Mouse (Mus musculus): ENCODE data around the gene Lpp. TPM values are rescaled to one million over a fixed set of nuclear protein-coding genes. Genes with fewer than 3 reads are reported as not detected.

The Lpp gene
- polyA plus RNA-seq, 1 experiment from 2014 or later = 14.4 TPM

- no peaks in the 10 kb centered on the region for H3K36me3 ChIP-seq (ENCODE audit: control insufficient read depth, insufficient read depth, low read length)
- no peak for ATAC-seq (ENCODE audit: low FRiP score)
- no peak overlapping the region for H3K4me2 ChIP-seq
- peak; percentile 33 for DNase-seq (ENCODE audit: low spot score, missing footprints)
- WGBS = 80% methylated on average over 2 of the region's 2 CpGs
- H3K27me3 ChIP-seq (ENCODE audit: control insufficient read depth, insufficient read depth, low read length) = no peaks in the 10 kb centered on the region
- H3K9ac ChIP-seq (ENCODE audit: low read length) = no peak overlapping the region
- no peak overlapping the region for H3K27ac ChIP-seq (ENCODE audit: low read depth, low read length)
- no peaks in the 10 kb centered on the region for H3K4me1 ChIP-seq (ENCODE audit: control insufficient read depth, insufficient read depth, low read length)
- no peak overlapping the region for H3K4me3 ChIP-seq (ENCODE audit: low read depth, low read length)
- H3K9me3 ChIP-seq (ENCODE audit: control insufficient read depth, low read length) = no peaks in the 10 kb centered on the region
Measured at GRCm38 (mm10) chr16:24577798-24578197, 184.5 kb downstream of the Lpp start.

GRCm38 (mm10) chr16:24582847-24583246, 189.5 kb downstream of the Lpp start:
- 87% methylated on average over 2 of the region's 2 CpGs for WGBS
- DNase-seq (ENCODE audit: low spot score, missing footprints) (peak; percentile 74), ATAC-seq (ENCODE audit: low FRiP score) (no peak)
- Histone ChIP-seq H3K36me3 (ENCODE audit: control insufficient read depth, insufficient read depth, low read length) (no peaks in the 10 kb centered on the region), H3K4me1 (ENCODE audit: control insufficient read depth, insufficient read depth, low read length) (no peaks in the 10 kb centered on the region), H3K27me3 (ENCODE audit: control insufficient read depth, insufficient read depth, low read length) (no peaks in the 10 kb centered on the region), H3K27ac (ENCODE audit: low read depth, low read length) (no peak overlapping the region), H3K9me3 (ENCODE audit: control insufficient read depth, low read length) (no peaks in the 10 kb centered on the region), H3K4me2 (no peak overlapping the region), H3K9ac (ENCODE audit: low read length) (no peak overlapping the region), H3K4me3 (ENCODE audit: low read depth, low read length) (no peak overlapping the region)

GRCm38 (mm10) chr16:24593535-24593934, 200.2 kb downstream of the Lpp start:
- H3K36me3 ChIP-seq (ENCODE audit: control insufficient read depth, insufficient read depth, low read length) = no peaks in the 10 kb centered on the region
- H3K27me3 ChIP-seq (ENCODE audit: control insufficient read depth, insufficient read depth, low read length) = no peaks in the 10 kb centered on the region
- H3K4me1 ChIP-seq (ENCODE audit: control insufficient read depth, insufficient read depth, low read length) = no peaks in the 10 kb centered on the region
- H3K9me3 ChIP-seq (ENCODE audit: control insufficient read depth, low read length) = no peaks in the 10 kb centered on the region
- ATAC-seq (ENCODE audit: low FRiP score) (no peak), DNase-seq (ENCODE audit: low spot score, missing footprints) (no peak)
- H3K4me3 ChIP-seq (ENCODE audit: low read depth, low read length) = no peak overlapping the region
- H3K9ac ChIP-seq (ENCODE audit: low read length) = no peak overlapping the region
- WGBS = 89% methylated on average over 4 of the region's 4 CpGs
- H3K27ac ChIP-seq (ENCODE audit: low read depth, low read length) = no peak overlapping the region
- H3K4me2 ChIP-seq = no peak overlapping the region

- ATAC-seq (ENCODE audit: low FRiP score) (no peak), DNase-seq (ENCODE audit: low spot score, missing footprints) (no peak)
- H3K9me3 ChIP-seq (ENCODE audit: control insufficient read depth, low read length) = no peaks in the 10 kb centered on the region
- H3K36me3 ChIP-seq (ENCODE audit: control insufficient read depth, insufficient read depth, low read length) = no peaks in the 10 kb centered on the region
- WGBS = 83% methylated on average over 5 of the region's 5 CpGs
- no peak overlapping the region for H3K4me2 ChIP-seq
- H3K9ac ChIP-seq (ENCODE audit: low read length) = no peak overlapping the region
- no peaks in the 10 kb centered on the region for H3K27me3 ChIP-seq (ENCODE audit: control insufficient read depth, insufficient read depth, low read length)
- no peak overlapping the region for H3K27ac ChIP-seq (ENCODE audit: low read depth, low read length)
- H3K4me1 ChIP-seq (ENCODE audit: control insufficient read depth, insufficient read depth, low read length) = no peaks in the 10 kb centered on the region
- no peak overlapping the region for H3K4me3 ChIP-seq (ENCODE audit: low read depth, low read length)
Measured at GRCm38 (mm10) chr16:24594508-24594907, 201.2 kb downstream of the Lpp start.

- H3K4me1 ChIP-seq (ENCODE audit: control insufficient read depth, insufficient read depth, low read length) = no peaks in the 10 kb centered on the region
- DNase-seq (ENCODE audit: low spot score, missing footprints) (no peak), ATAC-seq (ENCODE audit: low FRiP score) (no peak)
- no peaks in the 10 kb centered on the region for H3K9me3 ChIP-seq (ENCODE audit: control insufficient read depth, low read length)
- no peak overlapping the region for H3K27ac ChIP-seq (ENCODE audit: low read depth, low read length)
- no peak overlapping the region for H3K9ac ChIP-seq (ENCODE audit: low read length)
- no peak overlapping the region for H3K4me3 ChIP-seq (ENCODE audit: low read depth, low read length)
- no peak overlapping the region for H3K4me2 ChIP-seq
- H3K36me3 ChIP-seq (ENCODE audit: control insufficient read depth, insufficient read depth, low read length) = no peaks in the 10 kb centered on the region
- H3K27me3 ChIP-seq (ENCODE audit: control insufficient read depth, insufficient read depth, low read length) = no peaks in the 10 kb centered on the region
Measured at GRCm38 (mm10) chr16:24595493-24595892, 202.2 kb downstream of the Lpp start.

- Histone ChIP-seq H3K27ac (ENCODE audit: low read depth, low read length) (no peak overlapping the region), H3K36me3 (ENCODE audit: control insufficient read depth, insufficient read depth, low read length) (no peaks in the 10 kb centered on the region), H3K4me1 (ENCODE audit: control insufficient read depth, insufficient read depth, low read length) (no peaks in the 10 kb centered on the region), H3K9ac (ENCODE audit: low read length) (no peak overlapping the region), H3K4me2 (no peak overlapping the region), H3K4me3 (ENCODE audit: low read depth, low read length) (no peak overlapping the region), H3K9me3 (ENCODE audit: control insufficient read depth, low read length) (no peaks in the 10 kb centered on the region), H3K27me3 (ENCODE audit: control insufficient read depth, insufficient read depth, low read length) (no peaks in the 10 kb centered on the region)
- 86% methylated on average over 7 of the region's 7 CpGs for WGBS
- no peak for ATAC-seq (ENCODE audit: low FRiP score)
- no peak for DNase-seq (ENCODE audit: low spot score, missing footprints)
Measured at GRCm38 (mm10) chr16:24598567-24598966, 205.3 kb downstream of the Lpp start.

GRCm38 (mm10) chr16:24599766-24600165, 206.5 kb downstream of the Lpp start:
- 85% methylated on average over 7 of the region's 7 CpGs for WGBS
- Histone ChIP-seq H3K27me3 (ENCODE audit: control insufficient read depth, insufficient read depth, low read length) (no peaks in the 10 kb centered on the region), H3K4me2 (no peak overlapping the region), H3K9me3 (ENCODE audit: control insufficient read depth, low read length) (no peaks in the 10 kb centered on the region), H3K36me3 (ENCODE audit: control insufficient read depth, insufficient read depth, low read length) (no peaks in the 10 kb centered on the region), H3K4me3 (ENCODE audit: low read depth, low read length) (no peak overlapping the region), H3K9ac (ENCODE audit: low read length) (no peak overlapping the region), H3K4me1 (ENCODE audit: control insufficient read depth, insufficient read depth, low read length) (no peaks in the 10 kb centered on the region), H3K27ac (ENCODE audit: low read depth, low read length) (no peak overlapping the region)
- ATAC-seq (ENCODE audit: low FRiP score) (no peak), DNase-seq (ENCODE audit: low spot score, missing footprints) (no peak)

GRCm38 (mm10) chr16:24600260-24600948, 207.1 kb downstream of the Lpp start:
- no peaks in the 10 kb centered on the region for H3K36me3 ChIP-seq (ENCODE audit: control insufficient read depth, insufficient read depth, low read length)
- H3K9me3 ChIP-seq (ENCODE audit: control insufficient read depth, low read length) = no peaks in the 10 kb centered on the region
- H3K4me3 ChIP-seq (ENCODE audit: low read depth, low read length) = no peak overlapping the region
- DNase-seq (ENCODE audit: low spot score, missing footprints) (no peak), ATAC-seq (ENCODE audit: low FRiP score) (no peak)
- no peaks in the 10 kb centered on the region for H3K4me1 ChIP-seq (ENCODE audit: control insufficient read depth, insufficient read depth, low read length)
- H3K4me2 ChIP-seq = no peak overlapping the region
- no peak overlapping the region for H3K27ac ChIP-seq (ENCODE audit: low read depth, low read length)
- no peaks in the 10 kb centered on the region for H3K27me3 ChIP-seq (ENCODE audit: control insufficient read depth, insufficient read depth, low read length)
- H3K9ac ChIP-seq (ENCODE audit: low read length) = no peak overlapping the region
- WGBS = 92% methylated on average over 14 of the region's 14 CpGs

GRCm38 (mm10) chr16:24603342-24603741, 210.0 kb downstream of the Lpp start:
- Histone ChIP-seq H3K4me2 (no peak overlapping the region), H3K36me3 (ENCODE audit: control insufficient read depth, insufficient read depth, low read length) (no peaks in the 10 kb centered on the region), H3K27ac (ENCODE audit: low read depth, low read length) (no peak overlapping the region), H3K4me3 (ENCODE audit: low read depth, low read length) (no peak overlapping the region), H3K27me3 (ENCODE audit: control insufficient read depth, insufficient read depth, low read length) (no peaks in the 10 kb centered on the region), H3K4me1 (ENCODE audit: control insufficient read depth, insufficient read depth, low read length) (no peaks in the 10 kb centered on the region), H3K9me3 (ENCODE audit: control insufficient read depth, low read length) (no peaks in the 10 kb centered on the region), H3K9ac (ENCODE audit: low read length) (no peak overlapping the region)
- no peak for DNase-seq (ENCODE audit: low spot score, missing footprints)
- ATAC-seq (ENCODE audit: low FRiP score) = no peak
- 88% methylated on average over 4 of the region's 4 CpGs for WGBS

Measured in midbrain, embryonic 11.5 days (tissue).